Mouse (Mus musculus) ZHBTc4 (cell line): Measurements from ENCODE around the gene Plin3.
A peak's percentile ranks its signal among the peaks of the same experiment; 100 is the strongest.

ENCODE experiments used
- DNase-seq: peaks from one replicate; pipeline ENCODE4 v3.0.0-alpha.2; 2011; ENCODE audit warnings: low read depth, low spot score

Gene Plin3

GRCm38 (mm10) chr17:56251136-56251829 is 41.4 kb downstream of the Plin3 start:
- DNase-seq: peak; percentile 86

GRCm38 (mm10) chr17:56245608-56246007 is 47.1 kb downstream of the Plin3 start:
- no peak for DNase-seq

- DNase-seq: peak; percentile 89
These were observed 50.9 kb downstream of the Plin3 start for GRCm38 (mm10) chr17:56241541-56242401.

GRCm38 (mm10) chr17:56233818-56234469 is 58.7 kb downstream of the Plin3 start:
- DNase-seq: peak; percentile 87

- DNase-seq: no peak
These were observed 59.3 kb downstream of the Plin3 start for GRCm38 (mm10) chr17:56233389-56233788.

- no peak for DNase-seq
These were observed 62.7 kb downstream of the Plin3 start for GRCm38 (mm10) chr17:56229943-56230342.
